Mouse (Mus musculus) testis, adult 2 months (tissue): ENCODE results near the gene Tstd2.

ENCODE experiments used
- CTCF ChIP-seq: fragments of 200-500 bp; IDR thresholded peaks from 2 replicates; pipeline ENCODE4 v1.5.1; 2012; ENCODE audit warnings: low read depth, mild to moderate bottlenecking, inconsistent platforms, low read length, moderate library complexity; ENCODE audit not compliant: control insufficient read depth, insufficient read depth, insufficient replicate concordance
- POLR2A ChIP-seq: fragments of 200-500 bp; IDR thresholded peaks from 2 replicates; pipeline ENCODE4 v1.6.1; 2012; ENCODE audit warnings: low read depth, mild to moderate bottlenecking, inconsistent platforms, low read length, moderate library complexity; ENCODE audit not compliant: control insufficient read depth

- no peak for TF ChIP-seq POLR2A
- TF ChIP-seq CTCF, result no peak
These were observed 65.9 kb downstream of the Tstd2 start for GRCm38 (mm10) chr4:46072631-46073030.
